Mouse (Mus musculus) intestine, embryonic 15.5 days (tissue): Measurements from ENCODE around the gene Myef2. TPM values are rescaled to one million over a fixed set of nuclear protein-coding genes. Genes with fewer than 3 reads are reported as not detected.
"Not testable (repeated sequence)": the region's sequence is repeated elsewhere in the genome, so short reads cannot be mapped to it uniquely, and the experiment has no call there.

Source experiments
- ATAC-seq: fragments of 200-750 bp; cut with Nextera tagmentation; 2 replicates; pipeline ENCODE4 v1.8.0; 2017; ENCODE audit warnings: moderate TSS enrichment, moderate library complexity
- H3K27ac ChIP-seq: fragments of 300-500 bp; sonication (generic); 2 replicates; pipeline ENCODE4 v1.5.1; 2015; ENCODE audit warnings: mild to moderate bottlenecking, inconsistent platforms
- H3K27me3 ChIP-seq: fragments of 300-500 bp; sonication (generic); replicated peaks from 2 replicates; pipeline ENCODE4 v1.6.1; 2015; ENCODE audit warnings: inconsistent platforms
- H3K36me3 ChIP-seq: fragments of 300-500 bp; sonication (generic); 2 replicates; pipeline ENCODE4 v1.6.1; 2015; ENCODE audit warnings: inconsistent platforms
- H3K4me1 ChIP-seq: fragments of 300-500 bp; sonication (generic); replicated peaks from 2 replicates; pipeline ENCODE4 v1.6.1; 2015; ENCODE audit warnings: inconsistent platforms
- H3K4me2 ChIP-seq: fragments of 300-500 bp; sonication (generic); replicated peaks from 2 replicates; pipeline ENCODE4 v1.6.1; 2015; ENCODE audit warnings: mild to moderate bottlenecking, inconsistent platforms
- H3K4me3 ChIP-seq: fragments of 300-500 bp; sonication (generic); replicated peaks from 2 replicates; pipeline ENCODE4 v1.5.1; 2015; ENCODE audit warnings: inconsistent platforms
- H3K9ac ChIP-seq: fragments of 300-500 bp; sonication (generic); 2 replicates; pipeline ENCODE4 v1.6.1; 2015; ENCODE audit warnings: inconsistent platforms
- H3K9me3 ChIP-seq: fragments of 300-500 bp; sonication (generic); 2 replicates; pipeline ENCODE4 v1.6.1; 2016; ENCODE audit warnings: inconsistent platforms
- WGBS: fragments of 180-500 bp; shearing (Covaris S2); methylation state at CpG from one replicate; pipeline ENCODE4 v1.1.7; 2015; 5-methylcytosine and 5-hydroxymethylcytosine counted together
- polyA plus RNA-seq: library from polyadenylated mRNA; unstranded; fragments of >200 nt; fragmentation: Nextera tagmentation; extraction: Ambion mirVana; gene quantifications from 2 replicates; pipeline ENCODE4 v1.2.1, GENCODE M21; 2015

Gene Myef2
- polyA plus RNA-seq, 1 experiment from 2014 or later: 77.4 TPM

DNA sequence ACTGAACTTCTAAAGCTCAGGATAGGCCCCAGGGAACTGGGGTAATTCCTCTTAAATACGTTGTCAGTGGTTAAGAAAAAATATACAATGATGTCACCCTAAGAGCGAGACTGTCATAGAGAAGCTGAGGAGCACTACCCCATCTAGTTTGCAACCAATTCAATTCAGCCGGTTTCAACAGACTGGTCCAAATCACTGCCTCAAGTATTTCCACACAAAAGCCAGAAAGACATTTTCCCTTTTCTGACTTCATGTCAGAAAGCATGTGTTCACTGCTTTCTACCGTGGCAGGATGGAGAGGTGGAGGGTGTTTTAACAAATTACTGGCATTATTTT lies 1.2 kb downstream of the Myef2 start:
- Histone ChIP-seq H3K9ac (peak overlapping the region; percentile 86), H3K9me3 (no peaks in the 10 kb centered on the region), H3K4me1 (no peaks in the 10 kb centered on the region; the same call in 1 of the 2 replicates), H3K4me3 (peak overlapping the region; percentile 75), H3K27ac (0 out of 2 replicates have a peak overlapping the region, but pooled peaks have one; percentile 87), H3K4me2 (peak overlapping the region; percentile 77), H3K36me3 (no peaks in the 10 kb centered on the region), H3K27me3 (no peaks in the 10 kb centered on the region)
- WGBS: 5% methylated on average over 4 of the region's 4 CpGs
- ATAC-seq: no peak

DNA sequence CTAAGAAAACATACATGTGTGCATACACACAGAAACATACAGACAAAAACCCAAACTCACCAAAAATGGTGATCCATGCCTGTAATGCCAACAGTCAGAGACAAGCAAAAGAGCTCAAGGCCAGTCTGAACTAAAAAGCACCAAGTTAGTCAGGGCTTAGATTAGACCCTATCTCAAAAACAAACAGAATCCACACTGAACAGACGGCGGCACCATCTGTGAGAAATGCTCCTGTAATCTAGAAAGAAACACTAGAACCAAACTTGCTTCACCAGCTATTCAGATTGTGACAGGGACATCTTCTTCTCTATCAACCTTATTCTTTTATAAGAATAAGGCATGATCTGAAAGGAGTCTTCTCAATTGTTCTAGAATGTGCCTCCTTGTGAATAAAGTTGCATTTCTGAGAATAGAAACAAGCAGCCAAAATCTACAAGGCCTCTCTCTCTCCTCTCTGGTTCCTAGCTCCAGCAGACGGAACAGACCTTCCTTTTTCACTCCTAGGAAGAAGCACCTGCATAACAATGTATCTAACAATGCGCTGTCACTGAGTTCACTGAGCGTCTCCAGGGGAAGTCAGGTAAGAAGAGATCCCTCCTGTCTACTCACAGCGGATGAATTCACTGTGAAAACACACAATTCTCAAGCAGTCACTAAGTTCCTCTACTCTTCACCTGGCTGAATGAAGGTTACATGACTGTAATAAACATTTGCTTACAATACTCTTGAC lies 3.9 kb downstream of the Myef2 start:
- no peak for ATAC-seq
- H3K36me3 ChIP-seq: 0 out of 2 replicates have a peak, but pooled peaks cover 3% of the 10 kb centered on the region
- no peaks in the 10 kb centered on the region for H3K27me3 ChIP-seq
- 74% methylated on average over 6 of the region's 6 CpGs for whole genome bisulfite sequencing
- no peak overlapping the region for H3K4me2 ChIP-seq
- H3K4me3 ChIP-seq: no peak overlapping the region
- H3K27ac ChIP-seq: no peak overlapping the region
- no peak overlapping the region for H3K9ac ChIP-seq
- H3K4me1 ChIP-seq: no peaks in the 10 kb centered on the region; the same call in 1 of the 2 replicates
- H3K9me3 ChIP-seq: no peaks in the 10 kb centered on the region

DNA sequence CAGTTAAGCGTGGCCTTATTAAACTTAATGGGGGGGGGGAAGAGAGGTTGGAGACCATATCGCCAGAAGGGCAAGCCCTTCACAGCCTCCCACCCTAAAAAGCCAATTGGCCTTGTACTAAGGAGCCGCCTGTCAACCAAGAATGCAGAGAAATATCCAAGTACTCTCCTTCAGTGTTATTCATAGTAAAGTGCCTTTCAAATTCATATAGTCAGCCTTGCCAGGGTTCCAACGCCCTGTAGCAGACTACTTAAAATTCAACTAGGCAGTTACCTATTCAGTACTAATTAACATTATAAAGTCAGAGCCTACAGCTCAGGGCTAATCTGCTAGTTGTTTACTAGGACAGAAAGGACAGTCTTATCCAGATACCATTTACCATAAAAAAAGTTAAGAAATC lies 16.9 kb downstream of the Myef2 start:
- H3K4me1 ChIP-seq, H3K9ac ChIP-seq, H3K27me3 ChIP-seq, H3K9me3 ChIP-seq, H3K4me3 ChIP-seq, ATAC-seq, H3K27ac ChIP-seq, H3K4me2 ChIP-seq: not testable (repeated sequence)
- 95% methylated on average over 4 of the region's 4 CpGs for WGBS
- peaks cover 21% of the 10 kb centered on the region for H3K36me3 ChIP-seq

DNA sequence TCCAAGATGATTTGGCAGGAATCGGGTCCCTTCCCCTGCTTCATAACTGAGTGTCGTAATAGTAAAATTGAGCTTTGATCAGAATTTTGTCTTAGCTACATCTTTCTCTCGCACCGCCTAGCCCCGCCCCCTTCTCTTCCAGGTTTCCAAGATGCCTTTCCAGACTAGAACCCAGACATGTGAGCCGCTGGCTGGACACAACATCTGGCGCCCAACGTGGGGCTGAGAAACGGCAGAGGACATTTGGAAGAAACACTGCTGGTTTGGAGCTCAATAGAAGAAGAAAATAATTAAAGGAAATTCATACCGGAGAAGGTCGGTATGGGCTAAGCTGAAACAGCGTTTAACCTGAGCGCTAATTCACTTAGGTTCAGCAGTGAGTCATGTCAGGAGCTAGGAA lies 19.0 kb downstream of the Myef2 start:
- ATAC-seq, H3K4me1 ChIP-seq, H3K4me3 ChIP-seq, H3K4me2 ChIP-seq, H3K9ac ChIP-seq, H3K27ac ChIP-seq, H3K9me3 ChIP-seq, H3K27me3 ChIP-seq: not testable (repeated sequence)
- 97% methylated on average over 13 of the region's 13 CpGs for WGBS
- H3K36me3 ChIP-seq: peaks cover 21% of the 10 kb centered on the region

DNA sequence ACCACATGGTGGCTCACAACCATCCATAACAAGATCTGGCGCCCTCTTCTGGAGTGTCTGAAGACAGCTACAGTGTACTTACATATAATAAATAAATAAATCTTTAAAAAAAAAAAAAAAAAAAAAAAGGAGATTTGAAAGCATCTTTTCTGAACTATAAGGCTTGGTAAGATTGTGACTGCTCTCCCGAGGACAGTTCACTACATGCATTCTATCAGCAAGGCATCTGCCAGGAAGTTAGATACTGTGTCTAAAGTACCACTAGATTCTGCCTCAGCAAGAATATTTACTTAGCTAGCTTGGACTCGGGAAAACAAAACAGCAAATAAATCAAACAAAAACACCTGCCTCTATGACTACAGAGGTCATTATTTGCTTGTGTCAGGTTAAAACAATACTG lies 31.3 kb downstream of the Myef2 start:
- not testable (repeated sequence) for H3K9me3 ChIP-seq, H3K9ac ChIP-seq, ATAC-seq, H3K4me1 ChIP-seq, H3K27ac ChIP-seq, H3K4me3 ChIP-seq, H3K36me3 ChIP-seq, H3K4me2 ChIP-seq, H3K27me3 ChIP-seq
- 75% methylated on average over 3 of the region's 3 CpGs for WGBS

DNA sequence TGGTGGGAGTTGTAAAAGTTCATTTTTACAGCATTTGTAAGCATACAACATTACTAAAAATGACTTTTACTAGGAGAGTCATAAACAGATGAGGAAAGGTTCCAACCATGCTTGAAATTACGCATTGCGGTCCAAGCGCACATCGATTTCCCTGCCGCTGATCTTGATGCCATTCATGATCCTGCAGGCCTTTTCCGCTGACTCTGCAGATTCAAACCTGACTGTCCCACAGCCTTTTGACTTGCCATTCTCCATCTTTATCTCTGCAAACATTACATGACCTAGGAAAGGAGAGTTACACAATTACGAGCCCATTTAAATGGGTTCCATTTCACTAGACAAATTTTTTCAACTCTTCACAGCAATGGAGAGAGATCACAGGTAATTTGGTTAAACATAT lies 34.7 kb downstream of the Myef2 start:
- H3K4me1 ChIP-seq: no peaks in the 10 kb centered on the region
- no peak overlapping the region for H3K4me3 ChIP-seq
- no peaks in the 10 kb centered on the region for H3K27me3 ChIP-seq
- WGBS: 96% methylated on average over 7 of the region's 7 CpGs
- H3K27ac ChIP-seq: no peak overlapping the region
- no peaks in the 10 kb centered on the region; the same call in 1 of the 2 replicates for H3K36me3 ChIP-seq
- H3K9ac ChIP-seq: no peak overlapping the region
- H3K4me2 ChIP-seq: no peak overlapping the region
- H3K9me3 ChIP-seq: no peaks in the 10 kb centered on the region
- ATAC-seq: no peak

DNA sequence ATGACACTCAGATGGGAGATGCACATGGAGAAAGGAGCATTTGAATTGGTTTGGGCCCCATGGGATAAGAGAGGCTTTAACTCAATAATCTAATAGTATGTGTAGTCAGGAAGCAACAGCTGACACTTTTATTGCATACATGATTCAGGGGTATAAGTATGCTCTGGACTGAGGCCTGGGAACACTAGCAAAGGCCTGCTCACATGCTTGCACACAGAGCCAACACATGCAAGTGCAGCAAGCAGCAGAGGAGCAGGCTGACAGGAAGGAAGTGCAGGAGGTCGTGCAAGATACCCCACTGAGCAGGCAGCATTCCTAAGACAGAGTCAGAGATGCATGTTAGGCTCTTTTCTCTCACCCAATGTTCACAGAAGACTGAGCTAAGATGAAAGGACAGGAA lies 39.6 kb downstream of the Myef2 start:
- 33% methylated on average over 1 of the region's 1 CpGs for WGBS
- H3K9ac ChIP-seq: no peak overlapping the region
- no peak for ATAC-seq
- no peak overlapping the region for H3K4me3 ChIP-seq
- H3K4me1 ChIP-seq: no peaks in the 10 kb centered on the region
- H3K27me3 ChIP-seq: no peaks in the 10 kb centered on the region
- no peaks in the 10 kb centered on the region for H3K9me3 ChIP-seq
- H3K4me2 ChIP-seq: no peak overlapping the region
- H3K27ac ChIP-seq: no peak overlapping the region
- no peaks in the 10 kb centered on the region; the same call in 1 of the 2 replicates for H3K36me3 ChIP-seq

DNA sequence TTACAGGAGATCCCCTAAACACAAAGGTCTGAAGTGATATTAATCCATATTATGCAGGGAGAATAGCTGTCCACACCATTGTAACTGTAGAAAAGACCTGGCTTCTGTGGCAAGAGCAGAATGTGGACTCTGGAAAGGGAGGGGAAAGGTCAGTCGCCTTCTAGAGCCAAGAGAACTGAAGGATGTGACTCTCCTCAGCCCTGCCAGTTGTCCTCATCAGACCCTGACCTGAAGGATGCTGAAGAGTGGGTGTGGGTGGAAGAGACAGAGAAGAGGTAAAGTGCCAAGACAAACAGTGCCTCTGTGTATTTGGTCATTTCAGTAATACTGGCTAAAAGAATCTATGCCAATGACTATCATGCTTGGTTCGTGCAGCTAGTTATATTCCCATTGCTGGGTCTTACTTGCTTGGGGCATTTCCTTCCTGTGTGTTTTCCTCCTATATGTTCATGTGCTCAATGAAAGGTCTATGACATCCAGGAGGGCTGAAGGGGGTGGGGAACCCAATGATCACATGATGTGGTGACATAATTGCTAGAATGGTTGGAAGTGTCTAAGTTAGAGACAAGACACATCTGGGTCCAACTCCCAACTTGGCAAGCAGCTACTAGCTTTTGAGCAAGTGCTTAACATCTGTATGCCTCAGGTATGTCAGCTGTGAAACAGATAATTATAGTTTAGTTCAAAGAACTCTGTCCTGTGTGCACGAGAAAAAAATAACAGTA lies 50.2 kb downstream of the Myef2 start:
- Histone ChIP-seq H3K4me1 (no peaks in the 10 kb centered on the region), H3K4me3 (no peak overlapping the region), H3K36me3 (no peaks in the 10 kb centered on the region), H3K27ac (no peak overlapping the region), H3K9ac (no peak overlapping the region), H3K9me3 (no peaks in the 10 kb centered on the region), H3K27me3 (no peaks in the 10 kb centered on the region), H3K4me2 (no peak overlapping the region)
- WGBS: 84% methylated on average over 3 of the region's 3 CpGs
- ATAC-seq: no peak

DNA sequence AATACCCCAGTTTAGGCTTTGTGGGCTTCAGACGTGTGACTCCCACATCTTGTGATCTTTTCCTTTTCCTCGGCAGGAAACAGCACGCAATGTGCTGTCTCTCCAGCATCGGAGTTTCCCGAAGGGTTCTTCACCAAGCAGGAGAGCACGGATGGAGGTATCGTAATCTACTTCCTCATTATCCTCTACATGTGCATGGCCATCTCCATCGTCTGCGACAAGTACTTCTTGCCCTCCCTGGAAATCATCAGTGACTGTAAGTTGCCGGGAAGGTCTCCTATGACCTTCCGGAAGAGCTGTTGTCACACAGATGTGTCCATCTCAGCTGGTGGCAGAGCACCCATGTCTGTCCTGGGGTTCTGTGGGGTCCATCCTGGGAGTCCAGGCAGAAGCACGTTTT lies 54.8 kb downstream of the Myef2 start:
- Histone ChIP-seq H3K4me1 (no peaks in the 10 kb centered on the region), H3K9me3 (no peaks in the 10 kb centered on the region), H3K4me3 (no peak overlapping the region), H3K9ac (no peak overlapping the region), H3K4me2 (no peak overlapping the region), H3K27ac (no peak overlapping the region), H3K36me3 (no peaks in the 10 kb centered on the region), H3K27me3 (no peaks in the 10 kb centered on the region)
- no peak for ATAC-seq
- 87% methylated on average over 12 of the region's 12 CpGs for WGBS

DNA sequence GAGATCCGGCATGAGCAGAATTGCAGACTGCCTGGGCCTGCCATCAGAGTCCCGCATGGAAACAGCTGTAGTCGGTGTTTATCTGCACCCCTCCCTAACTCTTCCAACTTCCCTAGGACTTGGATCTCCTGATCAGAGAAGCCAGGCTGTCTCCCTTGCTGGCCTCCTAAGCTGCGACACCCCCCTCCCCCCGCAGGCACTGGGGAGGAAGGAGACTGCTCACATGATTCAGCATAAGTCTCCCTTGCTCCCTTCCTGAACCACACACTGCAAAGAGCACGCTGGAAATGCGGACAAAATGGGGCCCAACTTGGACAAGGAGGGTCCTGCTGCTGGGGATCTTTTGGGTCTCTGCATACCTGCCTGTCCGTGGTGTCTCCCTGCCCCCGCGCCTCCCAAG lies 55.6 kb downstream of the Myef2 start, which contains the start of gene Slc24a5:
TSS of gene Slc24a5 (plus strand) at position 231 of the 400 bp plus-strand sequence.
- Histone ChIP-seq H3K27me3 (no peaks in the 10 kb centered on the region), H3K4me2 (no peak within 1 kb of the TSS), H3K9ac (no peak within 1 kb of the TSS), H3K4me3 (no peak within 1 kb of the TSS), H3K27ac (no peak within 1 kb of the TSS), H3K36me3 (no peaks in the 10 kb centered on the region), H3K4me1 (no peaks in the 10 kb centered on the region), H3K9me3 (no peaks in the 10 kb centered on the region)
- ATAC-seq: peak; percentile 39; the same call in 1 of the 2 replicates
- WGBS: 56% methylated on average over 10 of the region's 10 CpGs

DNA sequence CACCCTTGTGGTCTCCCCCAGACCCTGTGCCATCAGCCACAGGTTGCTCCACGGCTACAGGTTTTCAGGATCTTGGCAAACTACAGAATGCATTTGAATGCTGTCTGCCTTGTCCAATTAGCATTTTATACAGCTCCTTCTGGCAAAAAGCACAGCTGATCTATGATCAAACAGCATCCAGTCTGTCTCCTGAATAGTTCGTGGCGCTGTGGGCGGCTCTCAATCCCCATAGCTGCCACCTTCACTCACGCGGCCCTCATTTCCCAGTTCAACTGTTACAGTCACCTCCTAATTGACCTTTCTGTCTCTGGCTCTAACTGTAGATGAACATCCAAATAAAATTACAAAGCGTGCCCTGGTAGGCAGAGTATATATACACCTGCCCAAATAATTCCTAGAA lies 56.1 kb downstream of the Myef2 start:
- Histone ChIP-seq H3K9me3 (no peaks in the 10 kb centered on the region), H3K36me3 (no peaks in the 10 kb centered on the region), H3K27me3 (no peaks in the 10 kb centered on the region), H3K4me3 (no peak overlapping the region), H3K9ac (no peak overlapping the region), H3K27ac (no peak overlapping the region), H3K4me1 (no peaks in the 10 kb centered on the region), H3K4me2 (no peak overlapping the region)
- 90% methylated on average over 7 of the region's 7 CpGs for WGBS
- ATAC-seq: no peak

DNA sequence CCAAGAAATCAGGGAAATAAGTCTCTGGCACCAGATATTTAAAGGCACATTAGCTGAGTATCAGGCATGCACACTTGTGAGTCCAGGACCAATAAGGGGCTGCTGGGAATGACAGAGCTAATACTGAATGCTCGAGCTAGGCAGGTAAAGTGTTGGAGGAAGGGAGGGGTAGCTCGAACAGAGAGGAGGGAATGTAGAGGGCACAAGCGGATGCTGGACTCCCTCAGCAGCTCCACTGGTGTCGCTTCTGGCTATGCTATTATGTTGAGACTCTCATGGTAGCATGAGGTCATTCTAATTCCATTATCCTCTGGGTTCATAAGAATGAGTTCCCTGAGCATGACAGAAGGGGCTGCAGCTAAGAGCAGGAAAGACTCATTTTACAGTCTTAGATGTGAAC lies 60.5 kb downstream of the Myef2 start:
- whole genome bisulfite sequencing: 60% methylated on average over 4 of the region's 4 CpGs
- ATAC-seq: no peak
- Histone ChIP-seq H3K9me3 (no peaks in the 10 kb centered on the region), H3K4me1 (no peaks in the 10 kb centered on the region), H3K4me3 (no peak overlapping the region), H3K36me3 (no peaks in the 10 kb centered on the region), H3K27ac (no peak overlapping the region), H3K4me2 (no peak overlapping the region), H3K27me3 (no peaks in the 10 kb centered on the region), H3K9ac (no peak overlapping the region)

DNA sequence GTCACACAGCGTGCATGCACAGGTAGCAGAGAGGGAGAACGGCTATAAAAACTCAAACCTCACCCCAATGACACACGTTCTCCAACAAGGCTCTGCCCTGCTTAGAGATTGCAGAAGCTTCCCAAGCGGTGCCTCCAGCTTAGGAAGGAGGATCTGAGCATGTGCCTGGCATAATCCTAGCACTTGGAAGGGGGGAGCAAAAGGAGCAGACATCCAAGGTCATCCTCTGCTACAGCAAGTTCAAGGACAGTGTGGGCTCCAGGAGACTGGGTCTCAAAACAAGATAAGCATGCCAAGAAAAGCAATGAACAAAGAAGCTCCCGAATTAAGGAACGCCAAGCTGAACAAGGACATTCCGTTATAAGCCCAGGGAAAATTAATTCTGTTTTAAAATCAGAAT lies 62.0 kb downstream of the Myef2 start:
- H3K9ac ChIP-seq: no peak overlapping the region
- ATAC-seq: no peak
- no peaks in the 10 kb centered on the region for H3K36me3 ChIP-seq
- no peak overlapping the region for H3K4me2 ChIP-seq
- 92% methylated on average over 7 of the region's 7 CpGs for WGBS
- no peaks in the 10 kb centered on the region for H3K9me3 ChIP-seq
- H3K27me3 ChIP-seq: no peaks in the 10 kb centered on the region
- no peak overlapping the region for H3K27ac ChIP-seq
- no peak overlapping the region for H3K4me3 ChIP-seq
- H3K4me1 ChIP-seq: no peaks in the 10 kb centered on the region
